Mouse (Mus musculus) adrenal gland, postnatal 36 days (tissue): ENCODE measurements at regions not wholly inside any gene's neighbourhood (a gene's known extent, or its start where the extent isn't known, plus 50 kb on each side); places are given as distances from the start of the nearest gene placed in this dataset.

Source experiments
- DNase-seq, 2 experiments: peaks; one replicate each; pipeline ENCODE4 v3.0.0; 2021; ENCODE audit warnings: mixed read lengths in 1 of 2

DNA sequence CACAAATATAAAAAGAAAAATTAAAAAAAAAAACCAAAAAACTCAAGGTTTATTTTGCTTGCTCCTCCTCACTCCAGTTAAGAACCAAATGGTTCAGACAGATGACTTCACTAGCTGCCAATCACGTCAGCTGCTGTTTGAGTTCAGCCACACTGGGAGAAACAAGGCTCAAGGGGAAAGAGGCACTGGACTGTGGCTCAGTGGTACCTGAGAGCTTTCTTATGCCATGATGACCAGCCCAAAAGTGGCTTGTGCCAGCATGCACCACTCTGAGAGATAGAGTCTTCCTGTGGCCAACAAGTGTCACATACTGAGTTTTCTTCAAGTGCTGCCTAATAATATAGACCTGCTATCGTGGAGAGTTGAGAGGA is 198.0 kb upstream of the Tprg start:
- DNase-seq = no peak

DNA sequence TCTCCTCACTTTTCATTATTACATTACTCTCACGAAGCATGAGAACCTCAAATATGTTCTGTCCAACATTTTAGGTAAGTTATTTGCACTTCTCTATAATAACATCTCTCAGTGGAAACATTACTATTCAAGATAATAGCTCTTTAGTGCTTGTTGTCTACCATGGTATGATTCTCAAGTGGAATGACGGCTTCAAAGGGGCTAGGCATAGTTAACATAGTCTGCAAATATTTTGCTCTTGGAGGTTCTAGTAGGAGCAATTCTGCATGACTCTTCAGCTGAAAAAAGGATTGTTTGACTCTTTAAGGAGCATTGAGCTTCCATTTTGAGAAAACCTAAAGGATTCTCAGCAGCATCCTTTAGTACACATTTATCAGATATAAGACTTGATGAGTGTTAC is 182.5 kb upstream of the Tprg start:
- DNase-seq = no peak

- DNase-seq = no peak
Measured at GRCm38 (mm10) chr16:25104603-25105002, 182.0 kb upstream of the Tprg start.

- peak; percentile 28 to 54 for DNase-seq
Measured at GRCm38 (mm10) chr16:25140164-25140563, 146.5 kb upstream of the Tprg start.

- DNase-seq = no peak
Measured at GRCm38 (mm10) chr16:25147486-25147885, 139.1 kb upstream of the Tprg start.

DNA sequence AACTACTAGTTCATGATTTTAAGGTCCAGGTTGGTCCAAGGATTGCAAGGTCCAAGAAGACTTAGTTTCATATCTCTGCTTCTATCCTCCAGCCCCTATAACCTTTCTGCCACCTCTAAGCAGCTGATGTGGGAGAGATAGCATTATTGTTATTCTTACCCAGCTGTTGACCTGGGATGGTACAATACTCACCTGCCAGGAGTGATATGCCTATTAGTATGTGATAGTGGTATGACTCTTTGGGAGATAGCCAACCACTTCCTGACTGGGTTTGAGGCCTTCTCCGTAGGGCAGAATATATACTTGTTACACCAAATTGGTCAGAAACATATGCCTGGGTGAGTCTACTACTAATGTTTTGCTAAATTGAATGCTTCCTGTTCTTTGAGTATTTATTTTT is 137.4 kb upstream of the Tprg start:
- no peak for DNase-seq

DNA sequence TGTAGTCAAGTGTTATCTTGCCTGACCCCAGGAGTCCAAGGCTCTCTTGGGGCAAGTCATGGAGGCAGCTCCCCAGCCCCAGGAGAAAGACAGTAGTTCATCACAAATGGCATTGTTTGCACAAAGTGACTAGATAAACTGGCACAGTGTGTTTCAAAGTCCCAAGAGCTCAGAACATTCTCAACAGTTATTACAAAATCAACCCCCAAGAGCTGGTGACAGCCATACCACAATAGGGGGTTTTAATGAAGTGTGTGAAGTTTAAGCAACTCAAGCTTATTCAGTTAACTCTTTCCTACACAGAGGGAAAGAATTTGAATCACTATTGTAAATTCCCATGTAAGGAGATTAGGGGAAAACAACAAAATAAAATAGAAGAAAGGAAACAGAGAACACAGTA is 109.7 kb upstream of the Tprg start:
- no peak for DNase-seq

DNA sequence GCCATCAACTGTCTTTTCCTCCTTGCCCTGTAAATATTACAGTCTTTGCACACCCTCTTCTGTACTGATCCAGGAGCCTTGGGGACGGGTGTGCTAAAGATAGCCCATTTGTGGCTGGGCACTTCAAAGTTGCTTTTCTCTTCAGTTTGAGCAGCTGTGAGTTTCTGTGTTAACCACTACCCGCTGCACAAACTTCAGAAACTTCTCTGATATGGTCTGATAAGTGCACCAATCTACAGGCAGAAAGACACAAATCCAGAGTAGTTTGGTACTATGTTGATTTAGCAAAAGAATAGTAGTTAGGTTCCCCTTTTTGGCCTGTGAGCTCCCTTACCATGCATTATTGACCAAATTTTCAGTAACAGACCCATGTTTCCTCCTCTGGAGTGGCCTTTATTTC is 108.6 kb upstream of the Tprg start:
- DNase-seq = no peak

GRCm38 (mm10) chr16:25181939-25182338 is 104.7 kb upstream of the Tprg start:
- DNase-seq = no peak

DNA sequence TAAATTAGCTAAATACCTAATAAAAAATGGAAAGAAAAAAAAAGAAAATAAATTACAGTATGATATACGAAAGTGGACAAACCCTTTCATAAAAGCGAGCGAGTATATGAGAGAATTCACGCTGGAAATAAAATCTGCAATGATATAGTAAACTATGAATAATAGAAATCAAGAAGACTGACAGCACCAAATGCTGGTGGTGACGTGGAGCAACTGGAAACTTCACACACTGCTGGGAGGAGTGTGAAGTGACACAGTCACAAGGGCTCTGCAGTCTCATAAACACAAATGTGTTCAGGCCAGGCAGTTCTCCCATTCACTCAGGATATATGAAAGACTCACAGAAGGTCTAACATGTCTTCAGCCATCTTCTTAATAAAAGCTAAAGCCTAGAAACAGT is 89.5 kb upstream of the Tprg start:
- no peak for DNase-seq

GRCm38 (mm10) chr16:25198844-25199243 is 87.8 kb upstream of the Tprg start:
- DNase-seq = no peak

GRCm38 (mm10) chr16:25199984-25200383 is 86.6 kb upstream of the Tprg start:
- no peak for DNase-seq

GRCm38 (mm10) chr16:25201094-25201770 is 85.4 kb upstream of the Tprg start:
- no peak for DNase-seq

DNA sequence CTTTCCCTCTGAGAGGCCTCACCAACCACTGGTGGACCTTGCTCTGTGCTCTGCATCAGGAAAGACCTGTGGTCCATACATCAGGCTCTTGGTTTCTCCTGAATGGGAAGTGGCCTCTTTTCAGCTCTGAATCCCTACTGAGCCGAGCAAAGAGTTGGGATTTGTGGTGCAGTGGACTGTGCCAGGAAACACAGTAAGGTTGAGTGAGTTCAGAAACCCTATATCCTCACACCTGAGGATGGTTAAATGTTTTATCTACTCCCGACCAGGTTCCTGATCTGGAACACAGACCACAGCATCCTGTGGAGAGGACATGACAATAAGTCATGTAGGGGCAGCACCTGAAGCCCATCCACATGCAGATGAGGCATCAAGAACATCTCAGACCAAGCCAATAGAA is 73.4 kb upstream of the Tprg start:
- DNase-seq = no peak

- DNase-seq = peak; percentile 87 to 88
Measured at GRCm38 (mm10) chr16:25220552-25220951, 66.1 kb upstream of the Tprg start.

DNA sequence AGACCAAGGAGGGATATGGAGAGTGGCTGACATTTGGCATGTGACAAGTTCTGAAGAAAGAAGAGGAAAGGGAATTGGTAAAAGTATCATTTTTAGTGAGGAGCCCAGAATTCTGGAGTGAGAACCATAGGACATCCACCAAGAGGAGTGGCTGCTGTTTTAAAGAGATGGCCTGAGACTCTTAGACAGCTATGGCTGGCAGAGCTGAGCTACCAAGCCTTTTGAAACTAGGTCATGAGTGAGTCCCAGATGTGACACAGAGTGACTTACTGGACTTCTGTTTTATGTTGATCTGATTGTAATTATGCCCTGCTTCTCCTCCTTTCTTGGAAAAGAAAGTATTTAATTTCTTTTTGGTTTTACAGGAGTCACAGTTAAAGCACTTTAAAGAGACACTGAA is 61.8 kb upstream of the Tprg start:
- DNase-seq = no peak
